Mouse (Mus musculus) neural tube, embryonic 15.5 days (tissue): ENCODE measurements at regions not wholly inside any gene's neighbourhood (a gene's known extent, or its start where the extent isn't known, plus 50 kb on each side); places are given as distances from the start of the nearest gene placed in this dataset.

Source experiments
- ATAC-seq: fragments of 200-750 bp; cut with Nextera tagmentation; 2 replicates; pipeline ENCODE4 v1.8.0; 2017; ENCODE audit warnings: mild to moderate bottlenecking, moderate TSS enrichment, moderate library complexity; ENCODE audit not compliant: low FRiP score
- H3K27ac ChIP-seq: fragments of 300-500 bp; sonication (generic); replicated peaks from 2 replicates; pipeline ENCODE4 v1.5.1; 2015; ENCODE audit warnings: mild to moderate bottlenecking, inconsistent platforms
- H3K27me3 ChIP-seq: fragments of 300-500 bp; sonication (generic); replicated peaks from 2 replicates; pipeline ENCODE4 v1.6.1; 2015; ENCODE audit warnings: inconsistent platforms
- H3K36me3 ChIP-seq: fragments of 300-500 bp; sonication (generic); 2 replicates; pipeline ENCODE4 v1.6.1; 2015; ENCODE audit warnings: inconsistent platforms
- H3K4me1 ChIP-seq: fragments of 300-500 bp; sonication (generic); 2 replicates; pipeline ENCODE4 v1.6.1; 2015; ENCODE audit warnings: inconsistent platforms
- H3K4me2 ChIP-seq: fragments of 300-500 bp; sonication (generic); 2 replicates; pipeline ENCODE4 v1.6.1; 2015; ENCODE audit warnings: inconsistent platforms, mild to moderate bottlenecking, moderate library complexity
- H3K4me3 ChIP-seq: fragments of 300-500 bp; sonication (generic); replicated peaks from 2 replicates; pipeline ENCODE4 v1.5.1; 2015; ENCODE audit warnings: mild to moderate bottlenecking, inconsistent platforms
- H3K9ac ChIP-seq: fragments of 300-500 bp; sonication (generic); replicated peaks from 2 replicates; pipeline ENCODE4 v1.6.1; 2015; ENCODE audit warnings: mild to moderate bottlenecking, inconsistent platforms
- H3K9me3 ChIP-seq: fragments of 300-500 bp; sonication (generic); replicated peaks from 2 replicates; pipeline ENCODE4 v1.6.1; 2016; ENCODE audit warnings: inconsistent platforms
- WGBS: fragments of 180-500 bp; shearing (Covaris S2); methylation state at CpG from one replicate; pipeline ENCODE4 v1.1.7; 2015; ENCODE audit warnings: mixed read lengths; 5-methylcytosine and 5-hydroxymethylcytosine counted together

- Histone ChIP-seq H3K27ac (no peak overlapping the region), H3K4me1 (no peaks in the 10 kb centered on the region), H3K4me2 (no peak overlapping the region), H3K4me3 (no peak overlapping the region), H3K9me3 (no peaks in the 10 kb centered on the region), H3K36me3 (no peaks in the 10 kb centered on the region), H3K27me3 (no peaks in the 10 kb centered on the region), H3K9ac (no peak overlapping the region)
- no peak for ATAC-seq
Observed at GRCm38 (mm10) chr11:7296252-7296651, 82.5 kb upstream of the Igfbp3 start.

DNA sequence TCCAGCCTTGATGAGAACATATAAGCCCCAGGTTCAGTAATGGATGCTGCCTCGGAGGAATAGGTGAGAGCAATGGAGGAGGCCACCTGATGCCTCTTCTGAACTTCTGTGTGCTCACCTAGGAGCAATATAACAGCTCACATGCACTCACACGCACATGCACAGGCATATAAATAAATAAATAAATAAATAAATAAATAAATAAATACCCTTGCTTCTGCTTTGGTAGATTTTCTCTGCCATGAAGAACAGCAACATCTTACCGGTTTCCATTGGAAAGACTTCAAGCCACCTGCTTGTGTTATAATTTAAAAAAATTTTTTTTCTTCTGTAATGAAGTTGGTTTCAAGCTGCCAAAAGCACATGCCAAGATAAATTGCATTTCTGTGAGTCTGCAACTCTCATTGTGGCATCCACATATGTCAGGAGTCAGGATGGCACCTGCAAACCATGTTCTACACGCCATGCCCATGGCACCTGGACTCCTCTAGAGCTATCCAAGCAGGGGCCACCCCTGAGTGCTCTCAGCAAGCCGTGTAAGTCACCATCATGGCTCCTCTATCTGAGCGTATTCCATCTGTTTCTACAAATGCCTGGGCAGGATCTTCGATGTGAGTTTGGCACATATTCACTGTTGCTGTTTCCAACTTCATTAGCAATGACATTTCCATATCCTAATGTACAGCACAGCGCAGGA is 75.7 kb upstream of the Igfbp3 start:
- WGBS: 86% methylated on average over 8 of the region's 8 CpGs
- H3K4me2 ChIP-seq: no peak overlapping the region
- H3K27me3 ChIP-seq: no peaks in the 10 kb centered on the region
- ATAC-seq: no peak
- no peaks in the 10 kb centered on the region for H3K9me3 ChIP-seq
- H3K36me3 ChIP-seq: no peaks in the 10 kb centered on the region
- H3K4me1 ChIP-seq: no peaks in the 10 kb centered on the region
- no peak overlapping the region for H3K9ac ChIP-seq
- no peak overlapping the region for H3K27ac ChIP-seq
- no peak overlapping the region for H3K4me3 ChIP-seq

DNA sequence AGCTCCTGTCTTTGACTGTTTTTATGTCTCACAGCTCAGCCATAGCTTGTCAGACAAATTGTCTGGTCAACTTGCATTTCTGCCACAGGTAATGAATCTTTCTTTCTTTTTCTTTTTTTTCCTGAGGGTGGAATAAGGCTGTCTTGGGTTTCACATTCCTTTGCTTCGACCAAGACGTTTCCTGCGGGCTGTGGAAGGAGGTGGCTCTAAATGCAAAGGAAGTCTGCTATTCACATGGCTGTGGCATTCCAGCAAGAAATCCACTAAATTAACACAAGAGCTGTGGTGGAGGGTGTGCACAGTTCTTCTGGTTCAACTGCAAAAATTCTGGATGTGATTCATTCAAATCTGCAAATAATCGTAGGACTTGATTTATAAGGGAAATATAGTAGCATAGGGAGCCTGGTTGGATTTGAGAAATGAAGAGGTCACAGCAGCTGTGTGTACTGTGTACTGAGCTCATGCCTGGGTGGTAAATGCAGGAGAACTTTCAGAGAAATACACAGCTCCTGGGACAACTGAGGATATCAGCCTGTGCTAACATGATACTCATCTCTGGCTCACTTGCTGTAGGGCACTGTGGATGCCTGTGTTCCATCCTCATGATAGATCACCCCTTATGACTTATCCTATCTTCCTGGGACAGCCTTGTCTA is 71.2 kb upstream of the Igfbp3 start:
- H3K4me3 ChIP-seq: no peak overlapping the region
- H3K4me2 ChIP-seq: no peak overlapping the region
- no peaks in the 10 kb centered on the region for H3K36me3 ChIP-seq
- H3K9me3 ChIP-seq: no peaks in the 10 kb centered on the region
- no peak overlapping the region for H3K9ac ChIP-seq
- no peaks in the 10 kb centered on the region for H3K4me1 ChIP-seq
- H3K27me3 ChIP-seq: no peaks in the 10 kb centered on the region
- no peak overlapping the region for H3K27ac ChIP-seq
- 59% methylated on average over 4 of the region's 4 CpGs for WGBS
- no peak for ATAC-seq

DNA sequence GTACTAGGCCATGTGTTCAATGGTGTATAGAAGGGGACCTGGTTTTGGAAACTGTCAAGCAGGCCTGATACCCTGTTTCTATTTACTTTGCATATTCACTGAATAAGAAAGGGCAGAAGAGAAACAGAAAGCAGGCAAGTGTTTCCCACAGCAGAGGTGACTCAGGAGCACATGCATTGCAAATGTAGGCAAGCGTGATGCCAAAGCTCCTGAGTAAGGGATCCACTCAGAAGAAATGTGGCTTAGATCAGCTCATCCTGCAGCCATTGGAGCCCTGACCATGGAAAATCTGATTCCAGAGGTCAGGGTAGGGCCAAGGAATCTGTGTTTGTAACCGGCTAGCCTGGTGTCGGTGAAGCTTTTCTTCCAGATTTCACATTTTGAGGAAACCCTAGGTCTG is 69.3 kb upstream of the Igfbp3 start:
- Histone ChIP-seq H3K4me1 (no peaks in the 10 kb centered on the region), H3K9ac (no peak overlapping the region), H3K27ac (no peak overlapping the region), H3K4me3 (no peak overlapping the region), H3K9me3 (no peaks in the 10 kb centered on the region), H3K36me3 (no peaks in the 10 kb centered on the region), H3K27me3 (no peaks in the 10 kb centered on the region), H3K4me2 (no peak overlapping the region)
- WGBS: 92% methylated on average over 3 of the region's 3 CpGs
- no peak for ATAC-seq

GRCm38 (mm10) chr11:7282188-7282587 is 68.5 kb upstream of the Igfbp3 start:
- H3K27ac ChIP-seq: no peak overlapping the region
- H3K4me1 ChIP-seq: no peaks in the 10 kb centered on the region
- ATAC-seq: no peak
- 94% methylated on average over 2 of the region's 2 CpGs for WGBS
- no peaks in the 10 kb centered on the region for H3K9me3 ChIP-seq
- H3K36me3 ChIP-seq: no peaks in the 10 kb centered on the region
- H3K4me3 ChIP-seq: no peak overlapping the region
- no peaks in the 10 kb centered on the region for H3K27me3 ChIP-seq
- H3K4me2 ChIP-seq: no peak overlapping the region
- no peak overlapping the region for H3K9ac ChIP-seq

DNA sequence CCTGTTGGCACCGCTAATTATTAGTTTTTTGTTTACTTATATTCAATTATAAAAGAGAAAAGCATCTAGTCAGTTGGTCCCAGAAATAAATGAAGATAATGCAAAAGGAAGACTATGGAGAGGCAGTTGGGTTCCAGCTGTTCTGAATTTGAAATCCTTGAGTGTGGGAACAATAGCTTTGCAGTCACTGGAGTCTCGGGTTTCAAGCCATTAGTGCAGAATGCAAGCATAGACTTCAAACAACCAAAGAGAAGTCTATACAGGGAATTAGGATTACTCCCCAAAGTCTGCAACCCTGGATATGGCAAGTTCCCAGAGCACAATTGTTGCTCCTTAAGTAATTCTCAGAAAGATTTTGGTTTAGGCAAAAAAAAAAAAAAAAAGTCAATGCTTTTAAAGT is 67.9 kb upstream of the Igfbp3 start:
- H3K4me1 ChIP-seq: no peaks in the 10 kb centered on the region
- no peak overlapping the region for H3K9ac ChIP-seq
- no peak overlapping the region for H3K4me3 ChIP-seq
- ATAC-seq: no peak
- no peak overlapping the region for H3K27ac ChIP-seq
- no peaks in the 10 kb centered on the region for H3K27me3 ChIP-seq
- no peaks in the 10 kb centered on the region for H3K36me3 ChIP-seq
- H3K9me3 ChIP-seq: no peaks in the 10 kb centered on the region
- WGBS: 33% methylated on average over 2 of the region's 2 CpGs
- no peak overlapping the region for H3K4me2 ChIP-seq

- no peak for ATAC-seq
- no peaks in the 10 kb centered on the region for H3K9me3 ChIP-seq
- no peak overlapping the region for H3K9ac ChIP-seq
- no peaks in the 10 kb centered on the region for H3K4me1 ChIP-seq
- H3K4me2 ChIP-seq: no peak overlapping the region
- no peak overlapping the region for H3K4me3 ChIP-seq
- no peaks in the 10 kb centered on the region for H3K36me3 ChIP-seq
- no peaks in the 10 kb centered on the region for H3K27me3 ChIP-seq
- H3K27ac ChIP-seq: no peak overlapping the region
- WGBS: 76% methylated on average over 2 of the region's 2 CpGs
Observed at GRCm38 (mm10) chr11:7279891-7280290, 66.2 kb upstream of the Igfbp3 start.

- Histone ChIP-seq H3K27me3 (no peaks in the 10 kb centered on the region), H3K4me1 (no peaks in the 10 kb centered on the region), H3K9ac (no peak overlapping the region), H3K4me2 (no peak overlapping the region), H3K4me3 (no peak overlapping the region), H3K36me3 (no peaks in the 10 kb centered on the region), H3K9me3 (no peaks in the 10 kb centered on the region), H3K27ac (no peak overlapping the region)
- no peak for ATAC-seq
- WGBS: 59% methylated on average over 3 of the region's 3 CpGs
Observed at GRCm38 (mm10) chr11:7272543-7272942, 58.8 kb upstream of the Igfbp3 start.

DNA sequence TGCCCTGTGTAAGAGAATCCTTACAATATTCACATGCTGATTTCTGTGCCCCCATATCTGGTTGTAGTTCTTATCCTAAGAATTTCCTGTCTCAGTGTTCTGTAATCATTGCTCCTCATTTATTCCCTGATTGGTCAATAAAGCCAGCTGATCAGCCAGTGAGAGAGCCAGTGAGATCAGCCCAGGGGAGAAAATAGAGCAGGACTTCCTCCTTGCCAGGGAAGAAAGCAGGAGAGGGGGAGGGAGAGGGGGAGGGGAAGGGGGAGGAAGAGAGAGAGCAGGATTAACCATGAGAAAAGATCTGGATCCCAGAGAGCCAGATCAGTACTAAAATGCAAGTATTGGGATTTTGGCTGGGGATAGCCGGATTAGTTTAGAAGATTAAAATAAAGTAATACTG is 57.2 kb upstream of the Igfbp3 start:
- Histone ChIP-seq H3K9me3 (no peaks in the 10 kb centered on the region), H3K27ac (no peak overlapping the region), H3K36me3 (no peaks in the 10 kb centered on the region), H3K9ac (no peak overlapping the region), H3K4me1 (no peaks in the 10 kb centered on the region), H3K27me3 (no peaks in the 10 kb centered on the region), H3K4me3 (no peak overlapping the region), H3K4me2 (no peak overlapping the region)
- ATAC-seq: no peak
- 97% methylated on average over 1 of the region's 1 CpGs for WGBS

- H3K9me3 ChIP-seq: no peaks in the 10 kb centered on the region
- WGBS: 85% methylated on average over 4 of the region's 4 CpGs
Observed at GRCm38 (mm10) chr11:7263971-7264370, 50.2 kb upstream of the Igfbp3 start.

More at GRCm38 (mm10) chr11:7263971-7264370, 50.2 kb upstream of the Igfbp3 start:
- no peak overlapping the region for H3K4me2 ChIP-seq
- no peaks in the 10 kb centered on the region for H3K4me1 ChIP-seq
- ATAC-seq: no peak
- no peaks in the 10 kb centered on the region for H3K36me3 ChIP-seq
- H3K27ac ChIP-seq: no peak overlapping the region
- H3K4me3 ChIP-seq: no peak overlapping the region
- H3K27me3 ChIP-seq: no peaks in the 10 kb centered on the region
- H3K9ac ChIP-seq: no peak overlapping the region
